37 mouse cellular contexts compared by ENCODE assay signal in genomic region chr11:61497490-61497889, GRCm38 (mm10). TPM values are rescaled to one million over a fixed set of nuclear protein-coding genes. Genes with fewer than 3 reads are reported as not detected.
"Had no signal": no experiment of that assay in that cellular context is flagged by ENCODE, and none has a peak within 500 bp of the region (broad histone marks: within the 10 kb centered on the region; RNA-seq: fewer than 3 reads in every experiment).

No protein-coding gene starts in this region.

- H3K4me3 ChIP-seq: heart, embryonic 10.5 days; heart, embryonic 12.5 days; heart, embryonic 13.5 days; heart, embryonic 15.5 days; hindbrain, embryonic 10.5 days; hindbrain, embryonic 13.5 days; hindbrain, embryonic 15.5 days; intestine, embryonic 15.5 days; kidney, embryonic 15.5 days; layer of hippocampus, adult 2 months; left cerebral cortex, adult 2 months had no signal

- H3K27ac ChIP-seq: heart, embryonic 10.5 days; heart, embryonic 13.5 days; heart, embryonic 15.5 days; hindbrain, embryonic 10.5 days; hindbrain, embryonic 13.5 days; hindbrain, embryonic 14.5 days; hindbrain, embryonic 15.5 days; hindbrain, postnatal 0 days; intestine, embryonic 15.5 days; kidney, embryonic 15.5 days; kidney, postnatal 0 days; layer of hippocampus, adult 2 months; left cerebral cortex, adult 2 months had no signal

- H3K36me3 ChIP-seq: hindbrain, embryonic 15.5 days; intestine, embryonic 15.5 days had no signal

- ATAC-seq: hindbrain, embryonic 16.5 days; hindbrain, postnatal 0 days; inflammation-experienced regulatory T-cells, adult 6 months; intestine, embryonic 15.5 days; intestine, embryonic 16.5 days; intestine, postnatal 0 days had no signal

- H3K9me3 ChIP-seq: heart, embryonic 10.5 days; heart, embryonic 12.5 days; heart, embryonic 13.5 days; heart, embryonic 15.5 days; hindbrain, embryonic 10.5 days; hindbrain, embryonic 13.5 days; hindbrain, embryonic 15.5 days; intestine, embryonic 15.5 days; kidney, embryonic 15.5 days had no signal

- H3K4me2 ChIP-seq: heart, embryonic 11.5 days; heart, embryonic 12.5 days; heart, embryonic 13.5 days; heart, embryonic 15.5 days; hindbrain, embryonic 13.5 days; hindbrain, embryonic 14.5 days; hindbrain, embryonic 15.5 days; intestine, embryonic 15.5 days; kidney, embryonic 15.5 days had no signal

- DNase-seq: heart, postnatal 10 days; heart, postnatal 14 days; heart, postnatal 36 days; heart, postnatal 4 days; kidney, adult 11 months; kidney, adult 18-20 months; kidney, adult 2 months; kidney, adult 8-10 months; kidney, adult 9 months; kidney, postnatal 10 days; kidney, postnatal 14 days; kidney, postnatal 25 days; kidney, postnatal 36 days; kidney, postnatal 4 days; layer of hippocampus, adult 9-11 months; layer of hippocampus, postnatal 36 days had no signal

- H3K9ac ChIP-seq: heart, embryonic 12.5 days; heart, embryonic 13.5 days; heart, embryonic 15.5 days; hindbrain, embryonic 13.5 days; hindbrain, embryonic 14.5 days; hindbrain, embryonic 15.5 days; intestine, embryonic 15.5 days; kidney, embryonic 15.5 days had no signal

- H3K27me3 ChIP-seq: heart, embryonic 12.5 days; heart, embryonic 13.5 days; heart, embryonic 15.5 days; hindbrain, embryonic 13.5 days; hindbrain, embryonic 15.5 days; intestine, embryonic 15.5 days; kidney, embryonic 15.5 days had no signal

RNA-seq across cellular contexts. Expression of gene Mfap4, which starts 12.3 kb away (rescaled TPM):
- total RNA-seq: hematopoietic stem cell, adult 5-6 weeks had no signal
- polyA plus RNA-seq: inflammation-experienced regulatory T-cells, adult 6 months had no signal

RNA-seq across cellular contexts. Expression of gene Rnf112, which starts 43.6 kb away (rescaled TPM):
- total RNA-seq: heart, postnatal 36 days; hematopoietic stem cell, adult 5-6 weeks had no signal
- polyA plus RNA-seq: heart, postnatal 0 days; inflammation-experienced regulatory T-cells, adult 6 months had no signal
